Mouse (Mus musculus) G1E (cell line): ENCODE data around the gene Slc36a4. TPM values are rescaled to one million over a fixed set of nuclear protein-coding genes. Genes with fewer than 3 reads are reported as not detected.

Experiments
- ATAC-seq: 2 replicates; pipeline ENCODE4 v1.8.0; 2016; ENCODE audit warnings: mild to moderate bottlenecking; ENCODE audit not compliant: insufficient number of reproducible peaks, poor library complexity, low FRiP score, severe bottlenecking; ENCODE audit errors: extremely low read depth
- DNase-seq: peaks from one replicate; pipeline ENCODE4 v3.0.0; 2012; ENCODE audit warnings: low spot score
- H3K27me3 ChIP-seq: 2 replicates; pipeline ENCODE4 v1.6.1; 2012; ENCODE audit warnings: mild to moderate bottlenecking, low read length, inconsistent platforms; ENCODE audit not compliant: insufficient read depth
- H3K36me3 ChIP-seq: replicated peaks from 2 replicates; pipeline ENCODE3; 2012; ENCODE audit warnings: mild to moderate bottlenecking, inconsistent platforms
- H3K4me1 ChIP-seq: 2 replicates; pipeline ENCODE4 v1.6.1; 2012; ENCODE audit warnings: low read depth, low read length, inconsistent platforms, mixed read lengths; ENCODE audit not compliant: insufficient read depth
- H3K4me3 ChIP-seq: 2 replicates; pipeline ENCODE4 v1.5.1; 2012; ENCODE audit warnings: low read depth, mild to moderate bottlenecking, inconsistent platforms, low read length, moderate library complexity, mixed read lengths
- H3K9me3 ChIP-seq: replicated peaks from 2 replicates; pipeline ENCODE4 v1.6.1; 2012; ENCODE audit warnings: inconsistent platforms
- CTCF ChIP-seq: IDR thresholded peaks from 2 replicates; pipeline ENCODE4 v1.5.1; 2012; ENCODE audit warnings: low read depth, low read length, inconsistent platforms, mixed read lengths
- GATA1 ChIP-seq: IDR thresholded peaks from 2 replicates; pipeline ENCODE4 v1.6.1; 2012; ENCODE audit warnings: borderline replicate concordance, low read length, inconsistent platforms, mixed read lengths
- GATA2 ChIP-seq: IDR thresholded peaks from 2 replicates; pipeline ENCODE4 v1.6.1; 2012; ENCODE audit warnings: low read depth, low read length, inconsistent platforms, borderline replicate concordance
- POLR2AphosphoS5 ChIP-seq: IDR thresholded peaks from 2 replicates; pipeline ENCODE4 v1.6.1; 2012; ENCODE audit warnings: low read depth, low read length, inconsistent platforms; ENCODE audit not compliant: insufficient replicate concordance
- TAL1 ChIP-seq: conservative IDR thresholded peaks from 2 replicates; pipeline ENCODE4 v1.6.1; 2012; ENCODE audit warnings: low read depth, low read length, inconsistent platforms, mixed read lengths
- polyA plus RNA-seq: library from polyadenylated mRNA; stranded (reverse); fragments of >175 nt; gene quantifications from 2 replicates; pipeline ENCODE4 v1.2.3, GENCODE M21; 2012
- total RNA-seq, 2 experiments: library from RNA; stranded (forward) in 1 of 2; stranded (reverse) in 1 of 2; fragments of 200-1000 nt in 1 of 2; fragments of >200 nt in 1 of 2; fragmentation: Nextera tagmentation in 1 of 2; gene quantifications; 2 replicates each; pipeline ENCODE4 v1.2.3; 2014 to 2017

Slc36a4 gene
- total RNA-seq (2014; fragmentation: Nextera tagmentation) (not detected in 2 replicates), total RNA-seq (2017) (under 0.01 and 0.05 TPM in 2 replicates), polyA plus RNA-seq (not detected in 2 replicates)

- Histone ChIP-seq H3K36me3 (no peaks in the 10 kb centered on the region), H3K9me3 (no peaks in the 10 kb centered on the region), H3K4me1 (no peaks in the 10 kb centered on the region), H3K4me3 (no peak within 1 kb of the TSS), H3K27me3 (peaks cover 4% of the 10 kb centered on the region; the same call in 1 of the 2 replicates)
- no peak for ATAC-seq
- TF ChIP-seq GATA2 (no peak), GATA1 (no peak), CTCF (no peak)
- no peak for DNase-seq
Measured at GRCm38 (mm10) chr9:15709599-15710381, at the start of gene Slc36a4. TSS of gene Slc36a4 (plus strand) at chr9:15709738.

GRCm38 (mm10) chr9:15664606-15665005 is 44.9 kb upstream of the Slc36a4 start:
- Histone ChIP-seq H3K4me1 (no peaks in the 10 kb centered on the region), H3K9me3 (no peaks in the 10 kb centered on the region), H3K4me3 (no peak overlapping the region), H3K36me3 (no peaks in the 10 kb centered on the region), H3K27me3 (no peaks in the 10 kb centered on the region)
- ATAC-seq (no peak), DNase-seq (no peak)
- no peak for TF ChIP-seq POLR2AphosphoS5
- TF ChIP-seq GATA2, result no peak
- no peak for TF ChIP-seq CTCF
- TF ChIP-seq GATA1, result no peak
- TF ChIP-seq TAL1, result no peak

GRCm38 (mm10) chr9:15669452-15669851 is 40.1 kb upstream of the Slc36a4 start:
- ATAC-seq (no peak), DNase-seq (no peak)
- Histone ChIP-seq H3K4me3 (no peak overlapping the region), H3K36me3 (no peaks in the 10 kb centered on the region), H3K27me3 (no peaks in the 10 kb centered on the region), H3K4me1 (no peaks in the 10 kb centered on the region), H3K9me3 (no peaks in the 10 kb centered on the region)
- no peak for TF ChIP-seq TAL1
- no peak for TF ChIP-seq GATA2
- no peak for TF ChIP-seq CTCF
- TF ChIP-seq POLR2AphosphoS5, result no peak

- ATAC-seq, result no peak
Measured at GRCm38 (mm10) chr9:15670002-15670527, 39.5 kb upstream of the Slc36a4 start.

GRCm38 (mm10) chr9:15672251-15672650 is 37.3 kb upstream of the Slc36a4 start:
- Histone ChIP-seq H3K36me3 (no peaks in the 10 kb centered on the region), H3K27me3 (no peaks in the 10 kb centered on the region), H3K4me1 (no peaks in the 10 kb centered on the region), H3K9me3 (no peaks in the 10 kb centered on the region), H3K4me3 (no peak overlapping the region)
- ATAC-seq, result no peak
- TF ChIP-seq TAL1 (no peak), POLR2AphosphoS5 (no peak), CTCF (no peak), GATA2 (no peak), GATA1 (no peak)
- DNase-seq, result no peak

More at GRCm38 (mm10) chr9:15670002-15670527, 39.5 kb upstream of the Slc36a4 start:
- Histone ChIP-seq H3K4me1 (no peaks in the 10 kb centered on the region), H3K36me3 (no peaks in the 10 kb centered on the region), H3K4me3 (no peak overlapping the region), H3K9me3 (no peaks in the 10 kb centered on the region), H3K27me3 (no peaks in the 10 kb centered on the region)
- DNase-seq, result no peak
- TF ChIP-seq GATA1 (no peak), CTCF (no peak), POLR2AphosphoS5 (no peak), GATA2 (no peak), TAL1 (no peak)

GRCm38 (mm10) chr9:15681855-15682466 is 27.6 kb upstream of the Slc36a4 start:
- no peak for TF ChIP-seq CTCF
- DNase-seq (no peak), ATAC-seq (no peak)
- no peaks in the 10 kb centered on the region for H3K36me3 ChIP-seq
- no peaks in the 10 kb centered on the region; the same call in 1 of the 2 replicates for H3K27me3 ChIP-seq
- H3K4me3 ChIP-seq, result no peak overlapping the region
- no peaks in the 10 kb centered on the region for H3K9me3 ChIP-seq
- H3K4me1 ChIP-seq, result no peaks in the 10 kb centered on the region
